Mouse (Mus musculus): Measurements from ENCODE around the gene Lsm7. TPM values are rescaled to one million over a fixed set of nuclear protein-coding genes. Genes with fewer than 3 reads are reported as not detected.

Lsm7 gene
- polyA plus RNA-seq, 1 experiment from 2014 or later: 138 TPM

GRCm38 (mm10) chr10:80814800-80815199 lies 40.2 kb downstream of the Lsm7 start:
- 58% methylated on average over 7 of the region's 7 CpGs for WGBS
- no peak for ATAC-seq
- TF ChIP-seq CTCF (IDR thresholded peaks at IDR 0.05) (peak; percentile 17), EP300 (IDR thresholded peaks at IDR 0.05) (no peak)
- no peak overlapping the region for H3K9ac ChIP-seq (replicated peaks; ENCODE audit: low read depth)
- H3K36me3 ChIP-seq (ENCODE audit: insufficient read depth, low read length): no peaks in the 10 kb centered on the region
- 0 out of 2 replicates have a peak, but pooled peaks cover 3% of the 10 kb centered on the region for H3K27me3 ChIP-seq (replicated peaks; ENCODE audit: insufficient read depth, low read length)
- DNase-seq (ENCODE audit: low spot score): no peak
- H3K4me2 ChIP-seq (replicated peaks; ENCODE audit: low read depth, low read length): no peak overlapping the region
- no peak overlapping the region for H3K4me3 ChIP-seq (ENCODE audit: low read depth, low read length)
- no peaks in the 10 kb centered on the region for H3K4me1 ChIP-seq (ENCODE audit: insufficient read depth, low read depth, low read length)
- H3K9me3 ChIP-seq (ENCODE audit: low read length): no peaks in the 10 kb centered on the region
- H3K27ac ChIP-seq (ENCODE audit: low read length): no peak overlapping the region

GRCm38 (mm10) chr10:80813366-80813765 lies 41.6 kb downstream of the Lsm7 start, which contains the start of gene Jsrp1:
TSS of gene Jsrp1 (minus strand) at chr10:80813498.
- Histone ChIP-seq H3K4me1 (ENCODE audit: insufficient read depth, low read depth, low read length) (peaks cover 4% of the 10 kb centered on the region), H3K27me3 (replicated peaks; ENCODE audit: insufficient read depth, low read length) (peaks cover 15% of the 10 kb centered on the region; the same call in 1 of the 2 replicates), H3K36me3 (ENCODE audit: insufficient read depth, low read length) (no peaks in the 10 kb centered on the region), H3K4me2 (replicated peaks; ENCODE audit: low read depth, low read length) (no peak within 1 kb of the TSS), H3K9me3 (ENCODE audit: low read length) (no peaks in the 10 kb centered on the region), H3K27ac (ENCODE audit: low read length) (no peak within 1 kb of the TSS), H3K4me3 (ENCODE audit: low read depth, low read length) (no peak within 1 kb of the TSS), H3K9ac (replicated peaks; ENCODE audit: low read depth) (no peak within 1 kb of the TSS)
- WGBS: 62% methylated on average over 4 of the region's 4 CpGs
- no peak for TF ChIP-seq CTCF (IDR thresholded peaks at IDR 0.05)
- no peak for TF ChIP-seq EP300 (IDR thresholded peaks at IDR 0.05)
- ATAC-seq: no peak
- no peak for DNase-seq (ENCODE audit: low spot score)

GRCm38 (mm10) chr10:80812391-80813041 lies 42.5 kb downstream of the Lsm7 start:
- DNase-seq (ENCODE audit: low spot score) (no peak), ATAC-seq (no peak)
- no peak overlapping the region for H3K27ac ChIP-seq (ENCODE audit: low read length)
- 48% methylated on average over 5 of the region's 5 CpGs for WGBS
- H3K4me3 ChIP-seq (ENCODE audit: low read depth, low read length): no peak overlapping the region
- H3K36me3 ChIP-seq (ENCODE audit: insufficient read depth, low read length): no peaks in the 10 kb centered on the region
- H3K4me2 ChIP-seq (replicated peaks; ENCODE audit: low read depth, low read length): no peak overlapping the region
- peaks cover 13% of the 10 kb centered on the region for H3K4me1 ChIP-seq (ENCODE audit: insufficient read depth, low read depth, low read length)
- no peaks in the 10 kb centered on the region for H3K9me3 ChIP-seq (ENCODE audit: low read length)
- TF ChIP-seq EP300 (IDR thresholded peaks at IDR 0.05): no peak
- no peak for TF ChIP-seq CTCF (IDR thresholded peaks at IDR 0.05)
- H3K27me3 ChIP-seq (replicated peaks; ENCODE audit: insufficient read depth, low read length): peaks cover 19% of the 10 kb centered on the region; the same call in 1 of the 2 replicates
- no peak overlapping the region for H3K9ac ChIP-seq (replicated peaks; ENCODE audit: low read depth)

- ATAC-seq (no peak), DNase-seq (ENCODE audit: low spot score) (no peak)
- no peak overlapping the region for H3K9ac ChIP-seq (replicated peaks; ENCODE audit: low read depth)
- H3K4me1 ChIP-seq (ENCODE audit: insufficient read depth, low read depth, low read length): peaks cover 14% of the 10 kb centered on the region
- TF ChIP-seq CTCF (IDR thresholded peaks at IDR 0.05): no peak
- no peak for TF ChIP-seq EP300 (IDR thresholded peaks at IDR 0.05)
- WGBS: 9% methylated on average over 18 of the region's 20 CpGs
- H3K27me3 ChIP-seq (replicated peaks; ENCODE audit: insufficient read depth, low read length): peaks cover 19% of the 10 kb centered on the region; the same call in 1 of the 2 replicates
- H3K36me3 ChIP-seq (ENCODE audit: insufficient read depth, low read length): no peaks in the 10 kb centered on the region
- no peak overlapping the region for H3K4me3 ChIP-seq (ENCODE audit: low read depth, low read length)
- no peak overlapping the region for H3K27ac ChIP-seq (ENCODE audit: low read length)
- H3K9me3 ChIP-seq (ENCODE audit: low read length): no peaks in the 10 kb centered on the region
- H3K4me2 ChIP-seq (replicated peaks; ENCODE audit: low read depth, low read length): no peak overlapping the region
These were observed 44.9 kb downstream of the Lsm7 start for GRCm38 (mm10) chr10:80810084-80810483.

GRCm38 (mm10) chr10:80808985-80809632 lies 45.9 kb downstream of the Lsm7 start:
- no peaks in the 10 kb centered on the region for H3K9me3 ChIP-seq (ENCODE audit: low read length)
- H3K36me3 ChIP-seq (ENCODE audit: insufficient read depth, low read length): no peaks in the 10 kb centered on the region
- 7% methylated on average over 18 of the region's 18 CpGs for WGBS
- TF ChIP-seq CTCF (IDR thresholded peaks at IDR 0.05): no peak
- H3K4me2 ChIP-seq (replicated peaks; ENCODE audit: low read depth, low read length): peak overlapping the region; percentile 17; the same call in 1 of the 2 replicates
- H3K4me1 ChIP-seq (ENCODE audit: insufficient read depth, low read depth, low read length): peaks cover 14% of the 10 kb centered on the region
- no peak overlapping the region for H3K27ac ChIP-seq (ENCODE audit: low read length)
- ATAC-seq: no peak
- no peak for DNase-seq (ENCODE audit: low spot score)
- peaks cover 19% of the 10 kb centered on the region; the same call in 1 of the 2 replicates for H3K27me3 ChIP-seq (replicated peaks; ENCODE audit: insufficient read depth, low read length)
- H3K9ac ChIP-seq (replicated peaks; ENCODE audit: low read depth): no peak overlapping the region
- no peak overlapping the region for H3K4me3 ChIP-seq (ENCODE audit: low read depth, low read length)

GRCm38 (mm10) chr10:80808099-80808984 lies 46.7 kb downstream of the Lsm7 start:
- WGBS: 23% methylated on average over 40 of the region's 40 CpGs
- H3K4me3 ChIP-seq (ENCODE audit: low read depth, low read length): no peak overlapping the region

More at GRCm38 (mm10) chr10:80808099-80808984, 46.7 kb downstream of the Lsm7 start:
- Histone ChIP-seq H3K9ac (replicated peaks; ENCODE audit: low read depth) (no peak overlapping the region), H3K27me3 (replicated peaks; ENCODE audit: insufficient read depth, low read length) (peaks cover 19% of the 10 kb centered on the region; the same call in 1 of the 2 replicates), H3K9me3 (ENCODE audit: low read length) (no peaks in the 10 kb centered on the region), H3K4me2 (replicated peaks; ENCODE audit: low read depth, low read length) (peak overlapping the region; percentile 17; the same call in 1 of the 2 replicates), H3K4me1 (ENCODE audit: insufficient read depth, low read depth, low read length) (peaks cover 14% of the 10 kb centered on the region), H3K36me3 (ENCODE audit: insufficient read depth, low read length) (no peaks in the 10 kb centered on the region), H3K27ac (ENCODE audit: low read length) (no peak overlapping the region)
- TF ChIP-seq EP300 (IDR thresholded peaks at IDR 0.05): no peak
- TF ChIP-seq CTCF (IDR thresholded peaks at IDR 0.05): no peak
- DNase-seq (ENCODE audit: low spot score) (no peak), ATAC-seq (no peak)
